Mouse (Mus musculus) thymus, adult 2 months (tissue): ENCODE data around the gene Frmd8.

Experiments used
- CTCF ChIP-seq: fragments of 200-500 bp; IDR thresholded peaks from 2 replicates; pipeline ENCODE4 v1.5.1; 2012; ENCODE audit warnings: mild to moderate bottlenecking, control low read depth, low read length, moderate library complexity, borderline replicate concordance; ENCODE audit not compliant: control insufficient read depth, poor library complexity, insufficient read depth; ENCODE audit errors: extremely low read depth
- POLR2A ChIP-seq: fragments of 200-500 bp; IDR thresholded peaks from 2 replicates; pipeline ENCODE4 v1.6.1; 2012; ENCODE audit warnings: mild to moderate bottlenecking, low read length, control low read depth, moderate library complexity; ENCODE audit not compliant: control insufficient read depth, poor library complexity, insufficient read depth; ENCODE audit errors: extremely low read depth

DNA sequence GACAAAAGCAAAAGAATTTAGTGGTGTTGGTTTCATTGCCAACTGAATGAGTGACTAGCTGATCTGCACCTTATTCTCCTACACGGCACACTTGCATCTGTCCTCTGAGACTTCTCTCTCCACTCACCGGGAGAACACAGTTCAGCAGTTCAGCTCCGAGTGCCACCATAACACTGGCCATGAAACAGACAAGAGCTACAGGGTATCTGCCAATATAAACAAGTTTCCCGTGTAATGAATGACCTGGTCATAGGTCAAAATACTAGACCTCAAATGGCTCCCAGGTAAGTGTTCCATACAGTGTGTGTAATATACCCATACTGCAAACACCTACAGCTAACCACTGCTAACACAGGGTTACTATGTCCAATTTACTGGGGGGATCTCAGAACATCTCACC, 14.1 kb upstream of the Frmd8 start:
- TF ChIP-seq CTCF (no peak), POLR2A (no peak)
